Mouse (Mus musculus): Measurements from ENCODE around the gene Sgk1. TPM values are rescaled to one million over a fixed set of nuclear protein-coding genes. Genes with fewer than 3 reads are reported as not detected.
A peak's percentile ranks its signal among the peaks of the same experiment; 100 is the strongest.

The Sgk1 gene
- polyA plus RNA-seq, 1 experiment from 2014 or later = 34.9 TPM

DNA sequence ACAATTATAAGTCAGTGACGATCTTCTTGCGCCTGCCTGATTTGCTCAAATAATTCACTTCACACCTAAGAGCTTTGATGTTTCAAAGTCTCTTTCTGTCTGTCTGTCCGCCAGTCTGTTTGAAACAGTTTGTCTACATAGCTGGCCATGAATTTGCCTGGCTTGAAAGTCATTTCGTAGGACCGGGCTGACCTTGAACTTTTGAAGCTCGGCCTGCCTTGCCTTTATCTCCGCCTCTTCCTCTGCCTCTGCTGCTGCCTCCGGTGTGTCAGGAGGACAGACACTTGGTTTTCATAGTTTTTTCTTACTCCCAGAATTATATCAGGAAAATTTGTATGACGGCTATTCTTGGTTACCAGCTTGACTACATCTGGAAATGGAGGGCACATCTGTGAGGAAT, 96.4 kb downstream of the Sgk1 start:
- 91% methylated on average over 9 of the region's 9 CpGs for WGBS
- Histone ChIP-seq H3K27ac (replicated peaks) (no peak overlapping the region), H3K4me1 (no peaks in the 10 kb centered on the region), H3K4me3 (replicated peaks) (no peak overlapping the region), H3K36me3 (no peaks in the 10 kb centered on the region), H3K4me2 (no peak overlapping the region), H3K9ac (replicated peaks) (no peak overlapping the region), H3K27me3 (replicated peaks) (no peaks in the 10 kb centered on the region), H3K9me3 (replicated peaks) (no peaks in the 10 kb centered on the region)
- no peak for ATAC-seq (ENCODE audit: low FRiP score)

DNA sequence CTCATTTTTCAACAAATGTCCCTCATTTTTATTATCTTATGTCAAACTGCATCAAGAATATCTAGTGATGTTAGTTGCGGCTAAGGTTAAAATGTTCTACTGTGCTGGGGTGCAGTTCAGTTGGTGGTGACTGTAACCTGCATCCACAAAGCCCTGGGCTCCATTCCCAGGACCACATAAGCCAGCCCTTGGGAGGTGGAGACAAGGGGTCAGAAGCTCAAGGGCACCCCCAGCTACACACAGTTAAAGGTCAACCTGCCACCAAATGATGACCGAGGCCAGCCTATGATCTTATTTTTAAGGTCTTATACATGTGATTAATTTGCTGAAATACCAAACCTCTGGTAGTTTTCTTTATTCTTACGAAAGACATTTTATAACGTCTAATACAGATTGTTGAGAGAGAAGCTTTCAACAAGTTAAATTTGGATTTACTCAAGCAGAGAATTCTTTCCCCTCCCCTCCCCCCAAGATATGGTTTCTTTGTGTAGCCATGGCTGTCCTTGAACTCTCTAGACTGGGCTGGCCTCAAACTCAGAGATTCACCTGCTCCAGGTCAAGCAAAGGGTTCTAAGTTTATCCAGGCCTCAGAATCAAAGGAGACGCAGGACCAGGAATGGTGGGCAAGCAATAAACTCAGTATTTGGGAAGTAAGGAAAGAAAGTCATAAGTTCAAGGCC, 97.4 kb downstream of the Sgk1 start:
- Histone ChIP-seq H3K4me1 (no peaks in the 10 kb centered on the region), H3K27ac (replicated peaks) (no peak overlapping the region), H3K9ac (replicated peaks) (no peak overlapping the region), H3K27me3 (replicated peaks) (no peaks in the 10 kb centered on the region), H3K9me3 (replicated peaks) (no peaks in the 10 kb centered on the region), H3K4me2 (no peak overlapping the region), H3K4me3 (replicated peaks) (no peak overlapping the region), H3K36me3 (no peaks in the 10 kb centered on the region)
- ATAC-seq (ENCODE audit: low FRiP score) = no peak
- 96% methylated on average over 5 of the region's 5 CpGs for WGBS

DNA sequence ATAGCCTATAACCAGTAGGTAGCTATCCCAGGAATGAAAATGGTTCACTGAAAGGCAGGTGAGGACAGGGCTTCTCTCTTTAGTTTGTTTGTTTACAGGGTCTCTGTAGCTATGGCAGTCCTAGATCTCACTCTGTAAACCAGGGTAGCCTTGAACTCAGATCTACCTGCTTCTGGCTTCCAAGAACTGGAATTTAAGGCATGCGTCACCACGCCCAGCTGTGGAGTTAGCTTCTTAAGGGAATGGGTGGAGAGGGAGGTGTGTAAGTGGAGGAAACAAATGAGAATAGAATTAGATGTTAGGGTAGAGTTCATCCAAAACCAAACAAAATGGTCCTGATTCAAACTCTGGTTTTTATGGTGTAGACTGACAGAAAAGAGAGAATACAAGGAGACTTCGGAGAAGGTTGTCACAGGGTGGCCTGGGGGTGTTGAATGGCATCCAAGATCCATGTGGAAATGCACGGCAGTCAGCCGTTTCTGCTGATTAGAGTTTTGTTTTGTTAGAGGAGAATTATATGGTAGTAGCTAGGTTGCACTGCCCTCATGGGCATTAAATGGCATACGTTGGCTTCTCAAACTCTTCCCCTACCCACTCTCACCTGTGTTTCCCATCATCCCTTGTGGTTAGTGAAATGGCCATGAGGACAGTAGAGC, 98.9 kb downstream of the Sgk1 start:
- no peaks in the 10 kb centered on the region for H3K36me3 ChIP-seq
- ATAC-seq (ENCODE audit: low FRiP score) = no peak
- no peaks in the 10 kb centered on the region for H3K9me3 ChIP-seq (replicated peaks)
- no peaks in the 10 kb centered on the region for H3K4me1 ChIP-seq
- no peaks in the 10 kb centered on the region for H3K27me3 ChIP-seq (replicated peaks)
- no peak overlapping the region for H3K27ac ChIP-seq (replicated peaks)
- H3K4me3 ChIP-seq (replicated peaks) = no peak overlapping the region
- no peak overlapping the region for H3K9ac ChIP-seq (replicated peaks)
- no peak overlapping the region for H3K4me2 ChIP-seq
- WGBS = 78% methylated on average over 6 of the region's 6 CpGs

DNA sequence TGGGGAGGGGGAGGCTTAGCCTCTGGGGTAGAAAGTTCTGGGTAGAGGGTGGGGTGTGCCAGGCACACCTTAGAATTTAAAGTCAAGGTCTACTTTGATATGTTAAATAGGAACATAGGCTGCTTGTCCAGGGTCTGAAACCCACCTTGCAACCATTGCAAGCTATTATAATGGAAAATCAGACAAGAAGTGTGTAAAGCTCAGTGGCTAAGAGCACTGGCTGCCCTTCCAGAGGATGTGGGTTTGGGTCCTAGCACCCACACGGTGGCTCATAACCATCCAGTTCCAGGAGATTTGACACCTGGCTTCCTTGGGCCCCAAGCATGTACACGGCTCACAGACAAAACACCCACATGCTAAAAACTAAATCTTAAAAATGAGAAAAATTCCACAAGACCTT, 100.3 kb downstream of the Sgk1 start:
- no peak overlapping the region for H3K4me2 ChIP-seq
- H3K4me1 ChIP-seq = no peaks in the 10 kb centered on the region

DNA sequence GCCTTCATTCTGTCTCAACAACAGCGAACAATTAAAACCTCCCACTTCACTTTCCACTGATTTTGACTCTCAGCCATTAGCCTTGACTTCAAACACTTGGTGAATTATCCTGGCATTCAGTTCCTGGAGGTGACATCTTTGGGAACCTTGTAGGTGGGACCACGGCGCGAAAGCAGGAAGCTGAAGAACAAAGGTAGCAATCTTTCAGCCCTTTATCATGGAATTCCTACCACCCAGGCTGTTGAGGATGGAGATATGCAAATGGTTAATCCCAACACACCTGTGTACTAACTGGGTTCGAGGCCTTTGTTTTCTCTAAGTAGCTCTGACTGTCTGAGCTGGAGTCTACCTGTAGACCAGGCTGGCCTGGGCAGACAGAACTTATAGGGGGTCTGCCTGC, 106.5 kb downstream of the Sgk1 start:
- WGBS = 85% methylated on average over 5 of the region's 5 CpGs
- ATAC-seq (ENCODE audit: low FRiP score) = no peak
- peaks cover 23% of the 10 kb centered on the region for H3K4me1 ChIP-seq

More for the DNA sequence above, 100.3 kb downstream of the Sgk1 start:
- WGBS = 89% methylated on average over 2 of the region's 2 CpGs
- H3K27ac ChIP-seq (replicated peaks) = no peak overlapping the region
- no peak overlapping the region for H3K4me3 ChIP-seq (replicated peaks)
- no peak for ATAC-seq (ENCODE audit: low FRiP score)
- H3K27me3 ChIP-seq (replicated peaks) = no peaks in the 10 kb centered on the region
- no peaks in the 10 kb centered on the region for H3K36me3 ChIP-seq
- no peak overlapping the region for H3K9ac ChIP-seq (replicated peaks)
- no peaks in the 10 kb centered on the region for H3K9me3 ChIP-seq (replicated peaks)

GRCm38 (mm10) chr10:21991351-21991840, 109.4 kb downstream of the Sgk1 start:
- H3K4me3 ChIP-seq (replicated peaks) = peak overlapping the region; percentile 13; the same call in 1 of the 2 replicates
- no peak for ATAC-seq (ENCODE audit: low FRiP score)
- no peak overlapping the region for H3K27ac ChIP-seq (replicated peaks)
- 16% methylated on average over 17 of the region's 17 CpGs for WGBS
- H3K9me3 ChIP-seq (replicated peaks) = no peaks in the 10 kb centered on the region
- H3K4me2 ChIP-seq = peak overlapping the region; percentile 99
- peaks cover 6% of the 10 kb centered on the region; the same call in 1 of the 2 replicates for H3K27me3 ChIP-seq (replicated peaks)
- H3K36me3 ChIP-seq = 0 out of 2 replicates have a peak, but pooled peaks cover under 1% of the 10 kb centered on the region
- H3K4me1 ChIP-seq = peaks cover 31% of the 10 kb centered on the region
- H3K9ac ChIP-seq (replicated peaks) = no peak overlapping the region

More for the DNA sequence above, 106.5 kb downstream of the Sgk1 start:
- Histone ChIP-seq H3K27ac (replicated peaks) (no peak overlapping the region), H3K9me3 (replicated peaks) (no peaks in the 10 kb centered on the region), H3K4me2 (no peak overlapping the region), H3K4me3 (replicated peaks) (no peak overlapping the region), H3K9ac (replicated peaks) (no peak overlapping the region), H3K27me3 (replicated peaks) (peaks cover 6% of the 10 kb centered on the region; the same call in 1 of the 2 replicates), H3K36me3 (no peaks in the 10 kb centered on the region)

DNA sequence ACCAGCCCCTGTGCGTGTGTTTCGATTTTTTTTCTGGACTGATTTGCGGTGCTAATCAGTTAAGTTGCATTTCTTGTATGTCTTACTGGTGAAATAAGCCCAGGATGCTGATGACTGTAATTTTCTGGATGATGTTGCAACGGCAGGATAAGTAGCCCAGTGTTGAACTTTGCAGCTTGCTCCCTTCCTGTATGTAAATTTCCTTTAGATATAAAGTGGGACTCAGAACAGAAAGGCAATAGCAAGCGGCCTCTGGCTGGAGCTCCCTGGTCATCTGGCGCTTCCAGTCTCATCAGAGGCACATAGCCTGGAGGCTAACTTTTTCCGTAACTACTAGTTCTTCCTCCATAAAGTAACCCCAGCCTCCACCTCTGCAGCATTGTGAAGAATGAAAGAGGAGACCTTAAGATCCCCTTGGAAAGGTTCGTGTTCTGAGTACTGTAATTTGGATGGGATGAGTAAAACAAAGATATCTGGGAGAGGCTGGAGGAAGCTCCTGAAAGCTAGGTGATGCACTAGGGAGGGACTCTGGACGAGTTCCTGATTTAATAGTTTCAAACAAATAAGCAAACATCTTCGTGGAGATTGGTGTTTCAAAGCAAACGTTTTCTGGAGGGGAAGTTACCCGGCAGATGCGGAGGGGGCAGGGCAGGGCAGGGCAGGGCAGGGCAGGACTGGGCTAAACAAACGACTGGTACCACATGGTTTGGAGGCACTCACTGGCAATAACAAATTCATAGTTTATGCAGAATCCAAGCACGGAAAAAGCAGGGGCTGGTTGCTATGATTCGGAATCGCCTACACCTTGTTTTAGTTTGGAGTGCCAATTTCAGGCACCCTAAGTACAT, 110.2 kb downstream of the Sgk1 start:
- Histone ChIP-seq H3K36me3 (peaks cover 9% of the 10 kb centered on the region), H3K27me3 (replicated peaks) (peaks cover 6% of the 10 kb centered on the region; the same call in 1 of the 2 replicates), H3K9ac (replicated peaks) (no peak overlapping the region), H3K4me1 (peaks cover 31% of the 10 kb centered on the region), H3K4me2 (peak overlapping the region; percentile 99), H3K4me3 (replicated peaks) (peak overlapping the region; percentile 73; the same call in 1 of the 2 replicates), H3K9me3 (replicated peaks) (no peaks in the 10 kb centered on the region), H3K27ac (replicated peaks) (no peak overlapping the region)
- no peak for ATAC-seq (ENCODE audit: low FRiP score)
- 20% methylated on average over 17 of the region's 17 CpGs for WGBS

- peaks cover 17% of the 10 kb centered on the region for H3K36me3 ChIP-seq
- H3K9ac ChIP-seq (replicated peaks) = peak overlapping the region; percentile 26; the same call in 1 of the 2 replicates
- H3K27ac ChIP-seq (replicated peaks) = peak overlapping the region; percentile 41
- H3K4me3 ChIP-seq (replicated peaks) = peak overlapping the region; percentile 73
- WGBS = 4% methylated on average over 30 of the region's 30 CpGs
- H3K4me1 ChIP-seq = peaks cover 31% of the 10 kb centered on the region
- H3K4me2 ChIP-seq = peak overlapping the region; percentile 99
- no peaks in the 10 kb centered on the region for H3K9me3 ChIP-seq (replicated peaks)
- H3K27me3 ChIP-seq (replicated peaks) = peaks cover 6% of the 10 kb centered on the region; the same call in 1 of the 2 replicates
- ATAC-seq (ENCODE audit: low FRiP score) = peak; percentile 54; the same call in 1 of the 2 replicates
Observed at GRCm38 (mm10) chr10:21992834-21993514, 111.0 kb downstream of the Sgk1 start.

DNA sequence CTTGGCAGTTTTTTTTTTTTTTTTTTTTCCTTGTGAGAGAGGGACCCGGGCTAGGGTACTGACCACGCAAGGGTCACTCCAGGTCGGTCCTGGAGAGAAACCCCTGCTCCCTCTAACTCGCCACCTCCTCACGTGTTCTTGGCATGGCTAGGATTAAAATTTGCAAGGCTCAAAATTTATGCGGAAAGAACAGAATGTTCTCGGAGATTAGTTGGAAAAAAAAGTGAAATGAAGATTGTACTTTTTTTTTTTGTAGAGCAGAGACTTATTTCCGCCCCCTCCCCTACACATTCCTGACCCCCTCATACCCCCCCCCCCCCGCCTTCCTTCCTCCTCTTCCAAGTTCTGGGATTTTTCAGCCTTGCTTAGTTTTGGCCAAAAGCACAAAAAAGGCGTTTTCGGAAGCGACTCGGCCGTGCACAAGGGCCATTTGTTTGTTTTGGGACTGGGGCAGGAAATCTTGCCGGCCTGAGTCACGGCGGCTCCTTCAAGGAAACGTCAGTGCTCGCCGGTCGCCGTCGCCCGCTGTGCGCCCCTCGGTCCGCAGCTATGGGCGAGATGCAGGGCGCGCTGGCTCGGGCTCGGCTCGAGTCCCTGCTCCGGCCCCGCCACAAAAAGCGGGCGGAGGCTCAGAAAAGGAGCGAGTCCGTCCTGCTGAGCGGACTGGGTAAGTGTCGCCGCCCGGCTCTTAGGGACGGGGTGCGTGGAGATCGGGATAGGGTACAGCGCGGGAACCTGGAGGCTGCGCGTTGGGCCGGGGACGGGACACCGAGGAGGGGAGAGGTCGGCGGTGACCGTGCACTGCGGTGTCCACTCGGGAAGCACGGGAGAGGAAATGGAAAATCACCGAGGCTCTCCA, 111.8 kb downstream of the Sgk1 start:
- Histone ChIP-seq H3K36me3 (peaks cover 23% of the 10 kb centered on the region), H3K27me3 (replicated peaks) (peaks cover 6% of the 10 kb centered on the region; the same call in 1 of the 2 replicates), H3K9ac (replicated peaks) (peak overlapping the region; percentile 77), H3K27ac (replicated peaks) (peak overlapping the region; percentile 86), H3K4me3 (replicated peaks) (peak overlapping the region; percentile 73), H3K4me2 (peak overlapping the region; percentile 99), H3K9me3 (replicated peaks) (no peaks in the 10 kb centered on the region), H3K4me1 (peaks cover 35% of the 10 kb centered on the region)
- WGBS = under 1% methylated on average over 56 of the region's 60 CpGs
- peak; percentile 76 for ATAC-seq (ENCODE audit: low FRiP score)

GRCm38 (mm10) chr10:21994431-21994914, 112.5 kb downstream of the Sgk1 start:
- peak overlapping the region; percentile 86 for H3K27ac ChIP-seq (replicated peaks)
- H3K4me1 ChIP-seq = peaks cover 38% of the 10 kb centered on the region
- H3K9ac ChIP-seq (replicated peaks) = peak overlapping the region; percentile 77
- peaks cover 6% of the 10 kb centered on the region; the same call in 1 of the 2 replicates for H3K27me3 ChIP-seq (replicated peaks)
- H3K4me3 ChIP-seq (replicated peaks) = peak overlapping the region; percentile 73
- peaks cover 27% of the 10 kb centered on the region for H3K36me3 ChIP-seq
- H3K4me2 ChIP-seq = peak overlapping the region; percentile 99
- ATAC-seq (ENCODE audit: low FRiP score) = peak; percentile 96
- H3K9me3 ChIP-seq (replicated peaks) = no peaks in the 10 kb centered on the region
- 1% methylated on average over 38 of the region's 40 CpGs for WGBS
